8 mouse cellular contexts compared by ENCODE assay signal in genomic region chr17:83109792-83110440, GRCm38 (mm10).
DNase-seq lines count a peak whose midpoint lies in the region; ATAC-seq and TF ChIP-seq lines count a peak whose summit lies in the region.

No protein-coding gene starts in this region.

- 70% methylated on average over 10 of the region's 10 CpGs for WGBS in kidney, adult 2 months
- WGBS in heart, embryonic 11.5 days (ENCODE audit: insufficient replicate concordance): 10% methylated on average over 10 of the region's 10 CpGs

- ATAC-seq in heart, embryonic 11.5 days (replicated peaks; ENCODE audit: insufficient number of reproducible peaks, low FRiP score, low TSS enrichment): no peak
- ATAC-seq in monocyte, adult 5-6 weeks (replicated peaks; ENCODE audit: insufficient number of reproducible peaks, low FRiP score, low TSS enrichment, poor library complexity, severe bottlenecking): no peak

- H3K27me3 ChIP-seq in kidney, adult 2 months (replicated peaks; ENCODE audit: control insufficient read depth, insufficient read depth, low read length): no peaks in the 10 kb centered on the region
- no peaks in the 10 kb centered on the region for H3K27me3 ChIP-seq in heart, embryonic 11.5 days (ENCODE audit: control insufficient read depth, insufficient read depth, low read length)

- H3K4me1 ChIP-seq in kidney, adult 2 months (ENCODE audit: control insufficient read depth, insufficient read depth, low read length): no peaks in the 10 kb centered on the region
- peaks cover 28% of the 10 kb centered on the region for H3K4me1 ChIP-seq in heart, embryonic 11.5 days (ENCODE audit: control insufficient read depth, insufficient read depth, low read length)

- TF ChIP-seq CTCF in kidney, adult 2 months (conservative IDR thresholded peaks at IDR 0.05; ENCODE audit: insufficient read depth, insufficient read length, low read depth, low read length): no peak

- no peaks in the 10 kb centered on the region for H3K36me3 ChIP-seq in kidney, adult 2 months (ENCODE audit: control insufficient read depth, insufficient read depth, low read length)
- no peaks in the 10 kb centered on the region for H3K36me3 ChIP-seq in heart, embryonic 11.5 days (ENCODE audit: control insufficient read depth, insufficient read depth, low read length)

- no peak overlapping the region for H3K27ac ChIP-seq in kidney, adult 2 months (ENCODE audit: insufficient read depth, low read depth, low read length)
- H3K27ac ChIP-seq in heart, embryonic 11.5 days (ENCODE audit: low read depth, low read length): peak overlapping the region; percentile 81

- DNase-seq in kidney, adult 2 months: peak; percentile 12
- DNase-seq in kidney, postnatal 4 days: no peak
- DNase-seq in brain, adult 2 months (ENCODE audit: low read depth, low spot score): peak; percentile 88
- peak; percentile 45 to 50 for DNase-seq in layer of hippocampus, postnatal 36 days
- peak; percentile 35 to 62 for DNase-seq in lung, postnatal 4 days
- DNase-seq in kidney, postnatal 25 days: no peak

- no peak overlapping the region for H3K9ac ChIP-seq in heart, embryonic 11.5 days (ENCODE audit: low read depth, low read length)

- no peaks in the 10 kb centered on the region for H3K9me3 ChIP-seq in heart, embryonic 11.5 days (replicated peaks; ENCODE audit: control insufficient read depth, low read length)

- no peak for TF ChIP-seq POLR2A in kidney, adult 2 months (IDR thresholded peaks at IDR 0.05; ENCODE audit: low read depth, low read length)

- H3K4me2 ChIP-seq in heart, embryonic 11.5 days: peak overlapping the region; percentile 44

- H3K4me3 ChIP-seq in kidney, adult 2 months (ENCODE audit: insufficient read depth, low read depth, low read length): no peak overlapping the region
- no peak overlapping the region for H3K4me3 ChIP-seq in heart, embryonic 11.5 days (ENCODE audit: low read depth, low read length)

Comparison
In these comparisons a context has a peak if more than half of its experiments do, and no peak if none do; other contexts are left out.
1. DNase-seq: peak in kidney, adult 2 months (single experiment), brain, adult 2 months (single experiment), layer of hippocampus, postnatal 36 days (2 of 2) and lung, postnatal 4 days (2 of 2); none in kidney, postnatal 4 days (0 of 2) and kidney, postnatal 25 days (0 of 2).